Mouse (Mus musculus) hindbrain, postnatal 0 days (tissue): ENCODE measurements around the gene Apobec1. TPM values are rescaled to one million over a fixed set of nuclear protein-coding genes. Genes with fewer than 3 reads are reported as not detected.

Experiments used
- ATAC-seq: fragments of 200-750 bp; cut with Nextera tagmentation; 2 replicates; pipeline ENCODE4 v1.8.0; 2017; ENCODE audit warnings: mild to moderate bottlenecking, moderate TSS enrichment, moderate library complexity
- DNase-seq: peaks from one replicate; pipeline ENCODE4 v3.0.0-alpha.2; 2015; ENCODE audit warnings: low spot score
- H3K27ac ChIP-seq: fragments of 300-500 bp; sonication (generic); 2 replicates; pipeline ENCODE4 v1.5.1; 2014; ENCODE audit warnings: mild to moderate bottlenecking
- H3K27me3 ChIP-seq: fragments of 300-500 bp; sonication (generic); 2 replicates; pipeline ENCODE4 v1.6.1; 2014; ENCODE audit warnings: low read length, mixed read lengths; ENCODE audit not compliant: insufficient read depth
- H3K36me3 ChIP-seq: fragments of 300-500 bp; sonication (generic); 2 replicates; pipeline ENCODE4 v1.6.1; 2014; ENCODE audit warnings: low read length, mixed read lengths; ENCODE audit not compliant: insufficient read depth
- H3K4me1 ChIP-seq: fragments of 300-500 bp; sonication (generic); 2 replicates; pipeline ENCODE4 v1.6.1; 2014; ENCODE audit warnings: antibody characterized with exemption, low read length, mixed read lengths; ENCODE audit not compliant: insufficient read depth
- H3K4me2 ChIP-seq: fragments of 300-500 bp; sonication (generic); 2 replicates; pipeline ENCODE4 v1.6.1; 2014; ENCODE audit warnings: low read depth, mild to moderate bottlenecking, low read length, moderate library complexity, mixed read lengths
- H3K4me3 ChIP-seq: fragments of 300-500 bp; sonication (generic); 2 replicates; pipeline ENCODE4 v1.5.1; 2014; ENCODE audit warnings: low read length
- H3K9ac ChIP-seq: fragments of 300-500 bp; sonication (generic); replicated peaks from 2 replicates; pipeline ENCODE4 v1.6.1; 2014; ENCODE audit warnings: mild to moderate bottlenecking, low read length, moderate library complexity, mixed read lengths
- H3K9me3 ChIP-seq: fragments of 300-500 bp; sonication (generic); 2 replicates; pipeline ENCODE4 v1.6.1; 2016; ENCODE audit warnings: low read length, mixed read lengths
- CTCF ChIP-seq: IDR thresholded peaks from 2 replicates; pipeline ENCODE4 v1.5.1; 2016; ENCODE audit warnings: antibody characterized with exemption, control low read depth, low read depth
- WGBS: fragments of 180-500 bp; shearing (Covaris S2); extraction: QIAGEN DNeasy Blood & Tissue Kit; methylation state at CpG from one replicate; pipeline ENCODE4 v1.1.7; 2014; 5-methylcytosine and 5-hydroxymethylcytosine counted together
- polyA plus RNA-seq: library from polyadenylated mRNA; unstranded; fragments of >200 nt; fragmentation: Nextera tagmentation; extraction: Ambion mirVana; gene quantifications from 2 replicates; pipeline ENCODE4 v1.2.1, GENCODE M21; 2015
- total RNA-seq: library from RNA; depleted of rRNA; stranded (reverse); fragments of >200 nt; gene quantifications from 2 replicates; pipeline ENCODE4 v1.2.3, GENCODE M21; 2014

Apobec1 gene
- total and polyA plus RNA-seq, 2 experiments from 2014 or later: 1.6 to 2.9 TPM

GRCm38 (mm10) chr6:122614047-122614446 lies 11.8 kb upstream of the Apobec1 start:
- ATAC-seq: no peak
- Histone ChIP-seq H3K36me3 (no peaks in the 10 kb centered on the region), H3K4me3 (no peak overlapping the region), H3K9me3 (no peaks in the 10 kb centered on the region), H3K9ac (no peak overlapping the region), H3K27me3 (no peaks in the 10 kb centered on the region), H3K4me1 (no peaks in the 10 kb centered on the region), H3K27ac (no peak overlapping the region), H3K4me2 (no peak overlapping the region)
- no peak for DNase-seq
- peak; percentile 56 for TF ChIP-seq CTCF
- 63% methylated on average over 2 of the region's 2 CpGs for WGBS

GRCm38 (mm10) chr6:122612426-122612825 lies 10.2 kb upstream of the Apobec1 start:
- Histone ChIP-seq H3K4me2 (no peak overlapping the region), H3K4me1 (no peaks in the 10 kb centered on the region), H3K27ac (no peak overlapping the region), H3K4me3 (no peak overlapping the region), H3K36me3 (no peaks in the 10 kb centered on the region), H3K9ac (no peak overlapping the region), H3K9me3 (no peaks in the 10 kb centered on the region), H3K27me3 (no peaks in the 10 kb centered on the region)
- no peak for ATAC-seq
- WGBS: 84% methylated on average over 4 of the region's 4 CpGs
- no peak for DNase-seq
- no peak for TF ChIP-seq CTCF

- 61% methylated on average over 14 of the region's 14 CpGs for WGBS
- no peak within 1 kb of the TSS for H3K9ac ChIP-seq
- peak; percentile 26 for DNase-seq
- H3K36me3 ChIP-seq: no peaks in the 10 kb centered on the region
- no peak within 1 kb of the TSS for H3K27ac ChIP-seq
- no peaks in the 10 kb centered on the region for H3K4me1 ChIP-seq
- no peak for TF ChIP-seq CTCF
- H3K4me2 ChIP-seq: no peak within 1 kb of the TSS
- peak; percentile 40; the same call in 1 of the 2 replicates for ATAC-seq
- no peaks in the 10 kb centered on the region for H3K9me3 ChIP-seq
- no peak within 1 kb of the TSS for H3K4me3 ChIP-seq
- H3K27me3 ChIP-seq: no peaks in the 10 kb centered on the region
Observed at GRCm38 (mm10) chr6:122609771-122610170, 7.5 kb upstream of the Apobec1 start, which contains the start of gene Gdf3. TSS of gene Gdf3 (minus strand) at chr6:122610087.

- H3K9me3 ChIP-seq: no peaks in the 10 kb centered on the region
- no peak overlapping the region for H3K9ac ChIP-seq
- ATAC-seq: no peak
- H3K27ac ChIP-seq: no peak overlapping the region
- no peaks in the 10 kb centered on the region for H3K27me3 ChIP-seq
- no peak for DNase-seq
- 74% methylated on average over 9 of the region's 9 CpGs for WGBS
- TF ChIP-seq CTCF: no peak
- H3K4me1 ChIP-seq: no peaks in the 10 kb centered on the region
- H3K4me2 ChIP-seq: no peak overlapping the region
- H3K4me3 ChIP-seq: no peak overlapping the region
- H3K36me3 ChIP-seq: no peaks in the 10 kb centered on the region
Observed at GRCm38 (mm10) chr6:122609377-122609728, 7.1 kb upstream of the Apobec1 start.

- H3K9ac ChIP-seq: no peak overlapping the region
- H3K4me3 ChIP-seq: no peak overlapping the region
- DNase-seq: no peak
- H3K36me3 ChIP-seq: no peaks in the 10 kb centered on the region
- no peak for TF ChIP-seq CTCF
- no peak overlapping the region for H3K27ac ChIP-seq
- no peaks in the 10 kb centered on the region for H3K9me3 ChIP-seq
- no peaks in the 10 kb centered on the region for H3K4me1 ChIP-seq
- WGBS: 74% methylated on average over 10 of the region's 10 CpGs
- no peak overlapping the region for H3K4me2 ChIP-seq
- ATAC-seq: no peak
- H3K27me3 ChIP-seq: no peaks in the 10 kb centered on the region
Observed at GRCm38 (mm10) chr6:122608434-122609376, 6.5 kb upstream of the Apobec1 start.

GRCm38 (mm10) chr6:122607700-122608099 lies 5.5 kb upstream of the Apobec1 start:
- DNase-seq: no peak
- WGBS: 93% methylated on average over 12 of the region's 12 CpGs
- Histone ChIP-seq H3K9me3 (no peaks in the 10 kb centered on the region), H3K4me2 (no peak overlapping the region), H3K36me3 (no peaks in the 10 kb centered on the region), H3K9ac (no peak overlapping the region), H3K27ac (no peak overlapping the region), H3K27me3 (no peaks in the 10 kb centered on the region), H3K4me1 (no peaks in the 10 kb centered on the region), H3K4me3 (no peak overlapping the region)
- no peak for TF ChIP-seq CTCF
- ATAC-seq: no peak

- H3K27me3 ChIP-seq: no peaks in the 10 kb centered on the region
- no peak overlapping the region for H3K4me3 ChIP-seq
- TF ChIP-seq CTCF: no peak
- H3K36me3 ChIP-seq: no peaks in the 10 kb centered on the region
- no peaks in the 10 kb centered on the region for H3K4me1 ChIP-seq
- H3K27ac ChIP-seq: no peak overlapping the region
- no peaks in the 10 kb centered on the region for H3K9me3 ChIP-seq
- no peak overlapping the region for H3K4me2 ChIP-seq
- DNase-seq: no peak
- WGBS: 96% methylated on average over 11 of the region's 11 CpGs
- H3K9ac ChIP-seq: no peak overlapping the region
- no peak for ATAC-seq
Observed at GRCm38 (mm10) chr6:122606661-122607060, 4.4 kb upstream of the Apobec1 start.
